Mouse (Mus musculus) liver, embryonic 11.5 days (tissue): ENCODE results near the gene Ccdc57. TPM values are rescaled to one million over a fixed set of nuclear protein-coding genes. Genes with fewer than 3 reads are reported as not detected.

ENCODE experiments used
- polyA plus RNA-seq: library from polyadenylated mRNA; unstranded; fragments of >200 nt; fragmentation: Nextera tagmentation; extraction: Ambion mirVana; gene quantifications from 2 replicates; pipeline ENCODE4 v1.2.1, GENCODE M21; 2014

Ccdc57 gene
- polyA plus RNA-seq, 1 experiment from 2014 or later = 4.7 TPM

Other genes starting within 250 kb of the Ccdc57 start
- 178 and 192 TPM in 2 replicates for gene Cenpx, start 219.1 kb downstream of the Ccdc57 start, polyA plus RNA-seq
- gene Lrrc45, start 218.9 kb downstream of the Ccdc57 start, polyA plus RNA-seq = 34.2 and 38.3 TPM in 2 replicates
- 1.2 and 1.8 TPM in 2 replicates for gene Rac3, start 211.4 kb downstream of the Ccdc57 start, polyA plus RNA-seq
- 12.9 and 13.2 TPM in 2 replicates for gene Dcxr, start 205.6 kb downstream of the Ccdc57 start, polyA plus RNA-seq
- gene Cbr2, start 200.8 kb downstream of the Ccdc57 start, polyA plus RNA-seq = 0.22 and 0.32 TPM in 2 replicates
- 11.4 and 17.5 TPM in 2 replicates for gene Hmga1b, start 170.1 kb downstream of the Ccdc57 start, polyA plus RNA-seq
- gene Rfng, start 148.7 kb downstream of the Ccdc57 start, polyA plus RNA-seq = 30.3 and 33.4 TPM in 2 replicates
- 209 and 210 TPM in 2 replicates for gene Gps1, start 148.6 kb downstream of the Ccdc57 start, polyA plus RNA-seq
- gene Dus1l, start 136.5 kb downstream of the Ccdc57 start, polyA plus RNA-seq = 132 and 139 TPM in 2 replicates
- 71.3 and 80.0 TPM in 2 replicates for gene Fasn, start 108.3 kb downstream of the Ccdc57 start, polyA plus RNA-seq
- gene Slc16a3, start 15.6 kb upstream of the Ccdc57 start, polyA plus RNA-seq = 257 and 272 TPM in 2 replicates
- 62.2 and 66.5 TPM in 2 replicates for gene Csnk1d, start 58.5 kb upstream of the Ccdc57 start, polyA plus RNA-seq
- 0.18 TPM in 2 replicates for gene Cd7, start 106.5 kb upstream of the Ccdc57 start, polyA plus RNA-seq
- gene Sectm1b, start 130.7 kb upstream of the Ccdc57 start, polyA plus RNA-seq = not detected in 2 replicates
- 0.32 and 0.86 TPM in 2 replicates for gene Sectm1a, start 148.3 kb upstream of the Ccdc57 start, polyA plus RNA-seq
- 0.29 TPM in 1 of 2 replicates, not detected in the other for gene Tex19.2, start 185.8 kb upstream of the Ccdc57 start, polyA plus RNA-seq
- gene Tex19.1, start 213.3 kb upstream of the Ccdc57 start, polyA plus RNA-seq = 0.43 and 0.44 TPM in 2 replicates
- not detected in 2 replicates for gene Uts2r, start 227.4 kb upstream of the Ccdc57 start, polyA plus RNA-seq